Mouse (Mus musculus) embryo, embryonic 9.5 days (tissue): ENCODE measurements at regions not wholly inside any gene's neighbourhood (a gene's known extent, or its start where the extent isn't known, plus 50 kb on each side); places are given as distances from the start of the nearest gene placed in this dataset.
"Not testable (repeated sequence)": the region's sequence is repeated elsewhere in the genome, so short reads cannot be mapped to it uniquely, and the experiment has no call there.

ENCODE experiments used
- DNase-seq: peaks from one replicate; pipeline ENCODE4 v3.0.0-alpha.2; 2017; ENCODE audit errors: extremely low spot score

DNA sequence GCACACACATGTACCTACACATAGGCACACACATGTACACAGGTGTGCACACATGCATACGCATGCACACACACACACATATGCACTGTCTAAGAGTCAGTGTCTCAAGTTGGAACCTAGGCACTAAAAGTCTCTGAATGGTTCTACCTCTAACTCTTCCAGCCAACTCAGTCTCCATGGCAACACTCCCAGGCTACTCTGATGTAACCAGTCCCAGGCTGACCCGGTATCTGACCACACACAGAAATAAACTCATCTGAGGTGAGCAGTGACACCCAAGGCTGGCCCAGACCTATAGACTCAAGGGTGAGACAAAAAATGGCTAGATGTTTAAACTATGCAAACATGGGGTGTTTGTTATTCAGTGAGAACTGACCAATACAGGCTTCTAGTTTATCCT lies 262.1 kb downstream of the Setd4 start:
- no peak for DNase-seq

DNA sequence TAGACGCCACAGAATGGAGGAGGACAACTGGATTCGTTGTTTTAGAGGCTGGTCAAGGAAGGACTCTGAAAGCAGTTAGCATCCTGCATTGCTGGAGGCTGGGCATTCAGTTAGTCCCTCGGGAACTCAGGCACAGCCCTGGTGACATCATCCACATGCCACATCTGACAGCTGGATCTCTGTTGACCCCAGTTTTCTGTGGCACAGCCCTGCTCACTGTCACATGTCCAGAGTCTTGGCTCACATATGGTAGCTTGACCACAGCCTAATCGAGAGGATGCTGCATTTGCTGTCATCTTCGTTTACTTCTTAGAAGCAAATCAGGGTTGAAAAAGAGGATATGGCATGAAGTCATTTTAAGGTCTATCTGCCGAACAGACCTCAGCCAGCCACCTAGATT lies 265.1 kb downstream of the Setd4 start:
- no peak for DNase-seq

DNA sequence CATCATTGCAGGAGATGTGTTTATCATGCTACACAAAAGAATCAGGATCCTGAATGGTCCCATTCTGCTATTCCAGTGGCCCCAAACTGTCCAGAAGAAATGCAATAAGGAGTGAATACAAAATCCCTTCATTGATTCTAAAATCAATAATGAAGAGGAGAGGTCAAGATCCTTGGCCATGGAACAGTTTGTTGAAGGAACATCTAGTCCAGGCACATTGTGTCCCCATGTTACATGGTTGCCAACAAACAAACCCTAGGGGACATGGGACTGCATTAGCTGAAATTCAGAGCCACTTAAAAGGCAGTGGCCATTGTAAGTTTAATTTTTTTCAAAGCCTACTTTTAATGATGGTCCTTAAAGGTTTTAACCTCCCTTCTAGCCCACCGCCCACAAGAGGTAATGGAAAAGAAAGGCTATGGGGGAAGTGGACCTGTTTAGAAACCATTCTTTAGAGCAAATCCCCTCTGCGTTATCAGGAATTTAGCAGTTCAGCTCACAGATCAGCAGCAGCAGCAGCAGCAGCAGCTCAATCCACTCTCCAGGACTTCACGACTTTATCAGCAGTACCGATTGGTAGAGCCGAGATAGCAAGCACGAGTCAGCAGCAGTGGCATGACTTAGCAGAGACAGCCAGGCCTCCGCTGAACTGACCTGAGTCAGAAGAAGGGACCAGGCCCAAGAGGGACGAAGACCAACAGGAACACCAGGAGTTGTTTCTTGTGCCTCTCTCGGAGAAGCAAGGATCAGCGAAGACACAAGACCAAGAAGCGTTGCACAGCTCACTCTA lies 268.3 kb downstream of the Setd4 start:
- DNase-seq = no peak

DNA sequence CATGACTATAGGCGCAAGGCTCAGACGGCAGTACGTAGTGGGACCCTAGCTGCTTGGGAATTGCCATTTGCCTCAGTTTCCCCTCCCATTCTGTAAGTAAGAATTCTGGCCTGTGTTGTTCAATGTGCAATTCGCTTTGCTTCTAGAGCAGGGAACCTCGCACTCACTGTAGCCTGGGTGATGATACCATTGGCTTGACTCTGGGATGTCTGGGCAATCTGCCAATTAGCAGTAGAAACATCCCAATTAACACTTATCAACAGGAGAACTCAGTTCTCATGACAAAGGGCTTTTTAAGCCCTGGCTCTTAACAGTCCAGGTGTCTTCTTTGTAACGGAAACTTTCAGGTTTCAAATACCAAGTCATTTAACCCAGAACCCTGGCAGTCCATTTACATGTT lies 270.2 kb downstream of the Setd4 start:
- no peak for DNase-seq

DNA sequence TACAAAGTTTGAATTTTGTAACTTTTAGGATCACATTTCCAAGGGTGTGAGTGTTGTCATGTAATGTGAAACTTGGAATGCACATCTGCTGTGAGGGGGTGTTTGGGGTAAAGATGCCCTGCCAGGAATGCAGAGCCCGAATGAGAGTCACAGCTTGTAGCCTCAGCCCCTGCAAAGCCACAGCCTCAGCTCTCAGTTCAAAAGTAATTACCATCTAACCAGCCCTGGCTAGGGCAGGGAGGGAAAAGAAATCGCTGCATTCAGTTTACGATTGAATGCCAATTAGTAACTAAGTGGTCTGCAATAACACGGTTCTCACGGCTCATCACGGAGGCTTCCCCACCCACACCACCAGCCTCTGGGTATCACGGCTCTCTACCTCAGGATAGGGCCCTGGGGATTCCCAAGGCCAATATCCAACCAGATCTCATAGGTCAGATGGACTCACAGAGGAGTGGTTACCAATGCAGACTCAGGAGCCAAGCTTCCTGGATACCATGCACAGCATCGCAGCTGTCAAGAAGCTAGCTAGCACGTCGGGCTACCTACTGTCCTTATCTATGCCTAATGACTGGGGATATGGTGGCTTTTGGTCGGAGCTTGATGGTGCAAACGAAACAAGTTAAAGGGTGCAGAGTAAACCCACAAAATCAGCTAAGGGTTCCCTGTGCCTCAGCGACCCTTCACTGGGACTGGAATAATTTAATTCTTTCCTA lies 275.0 kb downstream of the Setd4 start:
- no peak for DNase-seq

DNA sequence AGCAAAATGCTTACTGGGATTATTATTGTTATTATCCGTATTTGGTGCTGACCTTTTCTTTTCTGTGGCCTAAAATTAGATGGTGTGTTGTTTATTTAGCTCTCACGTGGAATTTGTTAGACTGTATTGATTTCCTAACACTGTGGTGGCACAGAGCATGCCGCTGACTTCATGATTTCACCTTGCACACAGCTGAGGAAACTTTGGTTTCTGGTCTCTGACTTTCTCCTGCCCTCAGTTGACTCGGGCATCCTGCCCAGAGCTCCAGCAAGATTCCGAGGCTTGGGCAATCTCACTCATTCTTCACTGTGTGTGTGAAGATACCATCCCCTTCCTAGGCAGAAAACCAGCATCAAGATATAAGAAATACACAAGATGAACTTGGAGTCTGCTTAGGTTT lies 279.0 kb downstream of the Setd4 start:
- no peak for DNase-seq

DNA sequence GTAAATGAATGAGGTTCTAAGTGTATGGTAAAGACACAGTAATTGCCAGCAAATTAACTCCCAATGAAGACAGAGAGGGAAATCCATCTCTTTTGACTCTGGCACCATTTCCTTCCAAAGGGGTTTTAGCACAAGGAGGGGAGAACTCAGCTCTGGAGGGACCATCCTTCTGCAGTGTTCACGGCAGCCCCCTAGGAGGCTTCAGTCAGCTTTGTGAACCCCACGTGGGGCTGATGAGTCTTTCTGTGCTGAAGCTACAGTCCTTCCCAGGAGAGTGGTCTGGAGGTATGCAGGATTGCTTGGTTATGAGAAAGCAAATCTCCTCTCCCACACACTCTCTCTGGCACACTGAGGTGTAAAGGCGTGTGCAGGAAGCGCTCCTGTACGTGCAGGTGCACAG lies 280.7 kb downstream of the Setd4 start:
- no peak for DNase-seq

DNA sequence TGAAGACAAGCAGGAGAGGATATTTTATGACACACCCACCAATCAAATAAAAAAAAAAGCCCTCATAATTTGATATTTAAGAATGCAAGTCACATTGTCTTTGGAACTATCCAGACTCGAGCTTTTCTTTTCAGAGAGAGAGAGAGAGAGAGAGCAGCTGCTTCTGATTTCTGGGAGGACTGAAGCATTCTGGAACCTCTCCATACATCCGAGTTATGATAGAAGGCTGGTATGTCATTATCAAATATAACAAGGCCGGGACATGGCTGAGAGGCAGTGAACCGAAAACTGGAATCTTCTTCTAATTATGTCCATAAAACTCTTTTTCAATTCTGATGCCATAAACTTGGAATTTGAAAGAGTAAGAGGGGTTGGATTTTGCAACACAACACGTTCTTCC lies 284.3 kb downstream of the Setd4 start:
- DNase-seq = no peak

DNA sequence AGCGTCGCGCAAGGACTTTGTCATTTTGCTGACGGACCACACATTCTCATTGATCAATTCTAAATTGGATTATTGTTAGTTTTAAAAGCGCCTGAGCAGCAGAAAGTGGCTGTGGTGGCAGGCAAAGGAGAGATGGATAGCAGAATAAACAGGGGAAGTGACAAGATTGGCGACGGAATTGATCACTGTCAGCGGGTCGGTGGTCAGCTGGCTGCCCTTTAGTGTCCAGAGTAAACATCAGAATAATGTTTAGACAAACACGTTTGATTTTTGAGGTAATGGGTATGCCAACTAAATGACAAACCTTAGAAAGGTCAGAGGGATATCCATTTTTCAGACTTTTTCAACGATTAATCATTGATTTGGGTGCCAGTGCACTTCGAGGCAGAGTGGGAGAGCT lies 292.2 kb downstream of the Setd4 start:
- no peak for DNase-seq

DNA sequence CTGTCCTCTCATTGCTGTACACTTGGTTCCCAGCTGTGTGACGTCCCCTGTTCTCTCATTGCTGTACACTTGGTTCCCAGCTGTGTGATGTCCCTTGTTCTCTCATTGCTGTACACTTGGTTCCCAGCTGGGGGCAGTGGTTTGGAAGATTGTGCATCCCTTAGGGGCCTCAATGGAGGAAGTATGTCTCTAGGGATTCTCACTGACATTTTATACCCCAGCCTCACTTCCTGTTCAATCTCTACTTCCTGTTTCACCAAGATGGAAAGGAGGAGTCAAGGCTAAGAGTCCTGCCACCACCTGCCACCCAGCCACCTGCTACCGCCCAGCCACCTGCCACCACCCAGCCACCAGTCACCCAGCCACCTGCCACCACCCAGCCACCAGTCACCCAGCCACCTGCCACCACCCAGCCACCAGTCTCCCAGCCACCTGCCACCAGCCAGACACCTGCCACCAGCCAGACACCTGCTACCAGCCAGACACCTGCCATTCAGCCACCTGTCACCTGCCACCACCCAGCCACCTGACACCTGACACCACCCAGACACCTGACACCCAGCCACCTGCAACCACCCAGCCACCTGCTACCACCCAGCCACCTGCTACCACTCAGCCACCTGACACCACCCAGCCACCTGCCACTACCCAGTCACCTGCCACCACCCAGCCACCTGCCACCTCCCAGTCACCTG lies 295.1 kb downstream of the Setd4 start:
- no peak for DNase-seq

DNA sequence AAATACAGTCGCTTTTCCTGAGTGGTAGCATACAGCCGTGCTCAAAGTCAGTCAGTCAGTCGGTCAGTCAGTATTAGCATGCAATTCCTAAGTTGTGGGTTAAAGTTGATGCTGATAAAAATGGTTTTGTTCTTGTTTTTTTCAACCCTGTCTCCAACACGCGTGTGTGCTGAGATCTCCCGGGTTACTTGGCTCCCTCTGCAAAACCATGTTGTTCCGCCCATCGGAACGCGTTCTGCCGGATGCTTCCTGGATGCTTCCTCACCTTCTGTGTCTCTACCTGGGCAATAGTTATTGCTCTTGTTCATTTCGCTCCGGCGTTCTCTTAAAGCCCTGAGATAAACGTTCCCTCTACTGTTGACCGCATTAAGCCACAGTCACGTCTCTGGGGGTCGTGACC lies 296.9 kb downstream of the Setd4 start:
- DNase-seq = no peak

DNA sequence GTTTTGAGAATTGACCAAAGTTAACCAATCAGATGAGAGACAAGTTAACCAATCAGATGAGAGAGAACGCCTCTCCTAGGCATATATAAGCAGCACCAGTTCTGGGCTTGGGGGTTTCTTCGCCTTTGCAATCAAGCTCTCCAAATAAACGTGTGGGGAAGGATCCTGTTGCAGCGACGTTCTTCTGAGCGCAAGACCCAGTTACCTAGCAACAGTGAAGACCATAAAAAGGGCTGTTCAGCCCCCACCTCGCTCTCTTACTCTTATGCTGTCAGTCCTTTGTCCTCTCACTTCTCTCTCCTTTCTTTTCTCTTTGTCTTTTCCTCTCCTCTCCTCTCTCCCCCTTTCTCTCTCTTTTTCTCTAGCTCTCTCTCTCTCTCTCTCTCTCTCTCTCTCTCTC lies 297.7 kb downstream of the Setd4 start:
- not testable (repeated sequence) for DNase-seq

DNA sequence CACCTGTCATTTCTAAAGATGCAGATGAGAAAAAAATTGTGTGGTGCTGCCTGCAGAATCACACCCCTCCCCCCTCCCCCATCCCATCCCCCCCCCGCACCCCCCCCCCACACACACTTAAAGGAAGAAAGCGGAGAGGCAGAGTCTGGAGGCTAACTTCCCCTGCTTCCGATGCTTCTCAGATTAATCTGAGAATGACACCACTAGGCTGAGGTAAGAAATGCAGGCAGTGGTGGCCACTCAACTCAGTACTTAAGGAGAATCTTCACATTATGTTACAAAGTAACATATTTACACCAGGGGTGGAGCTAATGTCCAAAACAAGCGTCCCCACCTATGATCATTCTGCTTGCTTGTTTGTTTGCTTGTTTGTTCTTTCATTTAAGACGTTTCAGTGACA lies 309.4 kb downstream of the Setd4 start:
- no peak for DNase-seq

DNA sequence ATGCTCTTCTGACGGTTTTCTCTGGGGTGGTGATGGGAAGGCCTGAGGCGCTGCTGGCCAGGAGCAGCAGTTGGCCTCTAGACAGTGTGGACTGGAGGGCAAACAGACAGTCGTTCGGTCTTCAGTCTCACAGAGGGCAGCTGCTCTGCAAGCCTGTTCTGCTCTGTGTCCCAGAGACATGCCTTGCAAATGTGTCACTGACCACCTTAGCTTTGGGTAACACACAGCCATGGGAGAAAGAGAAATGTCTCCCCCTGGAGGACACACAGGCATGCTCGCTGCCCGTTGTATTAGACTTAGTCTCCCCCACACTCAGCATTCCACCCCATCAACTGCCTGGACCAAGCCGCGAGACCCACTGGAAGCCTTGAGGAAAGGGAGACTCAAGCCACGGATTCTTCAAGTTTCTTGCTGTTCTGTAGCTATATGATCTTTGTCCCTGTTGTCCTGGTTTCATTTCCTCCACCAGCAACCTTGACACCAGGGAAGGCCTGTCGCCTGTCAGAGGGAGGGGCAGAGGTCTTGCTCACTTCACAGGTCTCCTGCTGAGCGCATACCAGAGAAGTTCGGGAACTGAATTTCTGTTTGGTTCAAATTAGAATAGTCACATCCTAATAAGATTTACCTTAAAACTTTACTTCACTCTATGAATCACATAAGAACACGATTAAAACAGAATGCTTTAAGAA lies 310.8 kb downstream of the Setd4 start:
- DNase-seq = peak; percentile 82

DNA sequence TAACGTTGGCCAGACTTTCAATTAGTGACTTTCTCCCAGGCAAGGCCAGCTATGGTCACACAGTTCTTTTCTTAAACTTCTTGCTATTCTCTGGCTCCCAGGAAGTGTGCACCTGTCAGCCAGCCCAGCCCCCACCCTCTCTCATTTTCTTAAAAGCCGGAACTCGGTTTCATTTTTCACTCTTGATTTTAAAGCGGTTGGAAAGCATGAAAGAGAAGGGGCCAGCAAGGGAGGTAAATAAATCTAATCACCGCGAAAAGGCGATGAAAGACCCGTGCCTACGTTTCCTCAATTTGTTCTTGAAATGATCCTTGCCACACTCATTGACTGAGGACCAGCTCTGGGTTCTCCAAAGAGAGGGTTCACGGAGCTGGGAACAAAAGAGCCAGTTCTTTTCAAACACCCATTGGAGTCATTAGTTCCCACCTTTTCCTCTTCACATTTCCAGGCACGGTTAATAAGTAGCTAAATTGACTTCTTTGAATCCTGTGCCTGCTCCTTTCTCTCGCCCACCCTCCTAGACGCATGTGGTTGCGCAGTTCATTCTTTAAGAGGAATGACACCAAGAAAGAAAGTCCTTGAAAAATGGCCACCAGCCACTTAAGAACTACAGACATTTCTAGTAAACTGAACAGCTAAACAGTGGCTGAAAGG lies 311.6 kb downstream of the Setd4 start:
- DNase-seq = no peak

DNA sequence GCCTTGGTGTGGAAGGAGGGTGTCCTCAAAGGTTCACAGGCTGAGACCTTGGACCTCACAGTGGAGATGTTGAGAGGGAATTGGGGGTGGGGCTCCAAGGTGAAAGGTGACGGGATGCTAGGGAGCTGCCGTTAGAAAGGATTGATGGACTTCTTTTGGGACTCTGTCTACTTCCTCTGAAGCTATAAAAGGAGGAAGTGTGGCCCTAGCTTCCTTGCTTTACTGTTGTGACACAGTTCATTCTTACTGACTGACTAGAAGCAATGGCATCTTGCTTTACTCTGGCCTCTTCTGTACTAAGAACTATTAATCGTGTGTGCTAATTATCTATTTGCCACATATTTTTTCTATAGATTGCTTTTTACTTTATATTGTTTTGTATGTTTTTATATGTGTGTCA lies 315.8 kb downstream of the Setd4 start:
- DNase-seq = no peak

DNA sequence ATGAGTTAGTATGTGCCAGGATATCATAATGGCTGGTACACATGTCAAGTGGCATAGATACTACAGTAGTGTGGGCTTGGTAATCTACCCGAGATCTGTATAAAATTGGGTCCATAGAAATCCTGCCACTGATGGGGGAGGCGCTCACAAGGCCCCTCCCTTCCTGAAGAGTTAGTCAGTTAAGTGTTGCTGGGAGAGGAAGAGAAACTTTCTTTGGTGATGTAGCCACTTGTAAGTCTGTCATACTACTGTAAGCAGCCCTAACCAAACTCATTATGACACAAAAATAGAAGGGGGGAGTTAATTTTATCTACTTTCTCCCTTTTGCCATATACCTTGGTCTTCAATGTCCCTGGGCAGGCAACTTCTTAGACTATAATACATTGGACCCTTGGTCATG lies 316.3 kb downstream of the Setd4 start:
- no peak for DNase-seq

DNA sequence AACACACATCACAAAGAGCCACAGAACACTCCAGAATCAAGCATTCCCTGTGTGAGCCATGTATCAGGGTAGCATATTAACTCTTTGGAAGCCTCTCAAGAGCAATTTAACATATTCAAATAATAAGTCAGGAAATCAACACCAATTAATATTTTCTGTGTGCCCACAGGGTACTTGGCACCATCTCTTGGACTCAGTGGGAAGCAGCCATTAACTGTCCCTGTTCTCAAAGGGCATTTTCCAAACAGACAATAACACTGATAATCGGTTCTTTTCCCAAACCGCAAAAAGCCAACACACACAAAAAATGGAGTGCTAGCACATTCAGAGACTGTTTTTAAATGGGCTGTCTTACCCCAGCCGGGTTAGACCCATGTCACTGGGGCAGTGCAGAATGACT lies 317.0 kb downstream of the Setd4 start:
- DNase-seq = no peak

DNA sequence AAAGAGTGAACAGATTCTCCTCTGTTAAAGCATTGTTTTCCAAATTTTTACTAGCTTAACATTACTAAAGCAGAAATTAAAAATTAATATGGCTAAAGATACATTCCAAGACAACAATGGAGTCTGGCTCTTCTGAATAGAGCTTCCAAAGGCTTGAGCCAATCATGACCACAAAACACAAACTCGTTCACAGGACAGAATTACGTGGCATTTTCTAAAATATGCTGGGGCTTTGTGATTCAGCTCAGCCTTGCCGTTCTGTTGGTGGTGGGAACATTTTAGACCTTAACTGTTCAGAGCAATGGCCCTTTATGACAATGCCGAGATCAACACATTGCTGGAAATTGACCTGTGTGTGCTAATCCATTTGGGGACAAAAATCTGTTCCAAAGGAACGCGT lies 318.7 kb downstream of the Setd4 start:
- DNase-seq = no peak

DNA sequence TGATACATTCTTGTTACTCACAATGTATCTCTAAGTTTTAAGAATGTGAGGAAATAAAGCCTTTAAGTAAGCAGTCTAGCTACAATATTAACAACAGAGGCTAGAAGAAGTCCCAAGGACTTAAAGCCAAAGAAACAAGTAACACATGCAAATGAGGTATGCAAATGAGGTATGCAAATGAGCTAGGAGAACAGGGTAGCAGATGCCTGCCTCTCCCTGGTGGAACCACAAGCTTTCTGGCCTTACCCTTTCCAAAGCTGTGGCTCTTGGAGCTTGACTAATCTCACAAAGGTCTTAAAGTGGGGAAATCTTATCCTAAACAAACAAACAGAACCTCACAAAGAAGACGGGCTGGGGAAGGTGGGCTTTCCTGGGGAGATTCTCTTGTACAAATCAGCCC lies 322.1 kb downstream of the Setd4 start:
- DNase-seq = no peak

DNA sequence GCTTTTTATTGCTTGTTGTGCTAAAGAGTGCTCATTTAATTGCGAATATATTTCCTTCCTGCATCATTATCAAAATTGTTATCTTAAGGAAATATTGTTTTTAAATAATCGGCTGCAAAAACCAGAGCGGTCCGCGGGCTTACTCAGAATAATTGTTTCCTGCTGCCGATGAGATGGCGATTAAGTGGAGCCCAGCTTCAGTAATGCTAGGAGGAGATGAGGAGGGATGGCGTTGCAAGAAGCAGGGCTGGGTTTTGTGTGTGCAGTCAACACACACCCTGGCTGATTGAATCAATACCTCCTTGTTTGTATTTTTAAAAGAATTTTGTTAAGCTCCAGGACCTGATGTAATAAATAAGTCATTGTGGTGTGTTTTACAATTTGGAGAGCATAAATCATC lies 331.2 kb downstream of the Setd4 start:
- DNase-seq = no peak

DNA sequence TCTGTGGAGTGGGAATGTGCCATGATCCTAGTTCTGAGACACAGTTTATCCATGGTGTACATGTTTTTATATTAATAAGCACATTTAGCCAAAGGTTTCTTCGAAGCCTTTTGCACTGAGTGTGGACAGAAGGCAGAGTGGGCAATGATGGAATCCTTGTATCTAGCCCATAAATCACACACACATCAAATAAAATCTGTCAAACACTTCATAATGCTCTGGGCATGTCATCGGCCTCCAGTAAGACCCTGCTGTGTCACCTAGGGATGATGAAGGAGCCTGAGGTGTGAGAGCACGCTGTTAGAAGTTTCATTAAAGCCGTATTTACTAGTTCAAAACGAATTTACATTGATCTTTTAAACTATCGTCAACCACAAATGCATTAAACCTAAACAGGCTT lies 331.7 kb downstream of the Setd4 start:
- no peak for DNase-seq
